Mouse (Mus musculus) intestine, embryonic 14.5 days (tissue): Measurements from ENCODE around the gene Lgr4. TPM values are rescaled to one million over a fixed set of nuclear protein-coding genes. Genes with fewer than 3 reads are reported as not detected.

Experiments used
- ATAC-seq: fragments of 200-750 bp; cut with Nextera tagmentation; replicated peaks from 2 replicates; pipeline ENCODE4 v1.8.0; 2017; ENCODE audit warnings: low read depth, moderate number of reproducible peaks, moderate TSS enrichment, moderate library complexity; ENCODE audit not compliant: low FRiP score, low TSS enrichment
- DNase-seq: peaks from one replicate; pipeline ENCODE4 v3.0.0-alpha.2; 2018; ENCODE audit warnings: low spot score
- H3K27ac ChIP-seq: fragments of 300-500 bp; sonication (generic); 2 replicates; pipeline ENCODE4 v1.5.1; 2014; ENCODE audit warnings: low read depth, mild to moderate bottlenecking, control low read depth
- H3K27me3 ChIP-seq: fragments of 300-500 bp; sonication (generic); replicated peaks from 2 replicates; pipeline ENCODE4 v1.6.1; 2014; ENCODE audit warnings: low read length, control low read depth; ENCODE audit not compliant: control insufficient read depth, insufficient read depth
- H3K36me3 ChIP-seq: fragments of 300-500 bp; sonication (generic); 2 replicates; pipeline ENCODE4 v1.6.1; 2014; ENCODE audit warnings: low read length, control low read depth; ENCODE audit not compliant: control insufficient read depth, insufficient read depth
- H3K4me1 ChIP-seq: fragments of 300-500 bp; sonication (generic); replicated peaks from 2 replicates; pipeline ENCODE4 v1.6.1; 2014; ENCODE audit warnings: low read length, control low read depth, mixed read lengths; ENCODE audit not compliant: control insufficient read depth, insufficient read depth
- H3K4me2 ChIP-seq: fragments of 300-500 bp; sonication (generic); 2 replicates; pipeline ENCODE4 v1.6.1; 2014; ENCODE audit warnings: low read length
- H3K4me3 ChIP-seq: fragments of 300-500 bp; sonication (generic); 2 replicates; pipeline ENCODE4 v1.5.1; 2014; ENCODE audit warnings: low read depth, low read length, control low read depth, mixed read lengths
- H3K9ac ChIP-seq: fragments of 300-500 bp; sonication (generic); 2 replicates; pipeline ENCODE4 v1.6.1; 2014; ENCODE audit warnings: mild to moderate bottlenecking, low read length
- H3K9me3 ChIP-seq: fragments of 300-500 bp; sonication (generic); 2 replicates; pipeline ENCODE4 v1.6.1; 2016; ENCODE audit warnings: low read length, control low read depth; ENCODE audit not compliant: control insufficient read depth
- WGBS: fragments of 180-500 bp; shearing (Covaris S2); extraction: QIAGEN DNeasy Blood & Tissue Kit; methylation state at CpG from one replicate; pipeline ENCODE4 v1.1.7; 2014; 5-methylcytosine and 5-hydroxymethylcytosine counted together
- polyA plus RNA-seq: library from polyadenylated mRNA; unstranded; fragments of >200 nt; fragmentation: Nextera tagmentation; extraction: Ambion mirVana; gene quantifications from 2 replicates; pipeline ENCODE4 v1.2.1, GENCODE M21; 2014

The Lgr4 gene
- polyA plus RNA-seq, 1 experiment from 2014 or later: 48.8 TPM

GRCm38 (mm10) chr2:109891031-109891430, 26.4 kb upstream of the Lgr4 start:
- peak; percentile 84 for ATAC-seq
- Histone ChIP-seq H3K4me1 (peaks cover 11% of the 10 kb centered on the region), H3K27me3 (no peaks in the 10 kb centered on the region), H3K4me3 (peak overlapping the region; percentile 98), H3K27ac (peak overlapping the region; percentile 84), H3K9me3 (0 out of 2 replicates have a peak, but pooled peaks cover 5% of the 10 kb centered on the region), H3K4me2 (peak overlapping the region; percentile 92), H3K36me3 (peaks cover 19% of the 10 kb centered on the region), H3K9ac (peak overlapping the region; percentile 94)
- under 1% methylated on average over 34 of the region's 34 CpGs for WGBS
- DNase-seq: no peak

- DNase-seq (no peak), ATAC-seq (no peak)
- WGBS: 30% methylated on average over 4 of the region's 4 CpGs
- peak overlapping the region; percentile 94 for H3K9ac ChIP-seq
- peak overlapping the region; percentile 98 for H3K4me3 ChIP-seq
- H3K4me2 ChIP-seq: peak overlapping the region; percentile 92
- H3K27ac ChIP-seq: peak overlapping the region; percentile 84
- peaks cover 11% of the 10 kb centered on the region for H3K4me1 ChIP-seq
- 0 out of 2 replicates have a peak, but pooled peaks cover 5% of the 10 kb centered on the region for H3K9me3 ChIP-seq
- peaks cover 23% of the 10 kb centered on the region for H3K36me3 ChIP-seq
- no peaks in the 10 kb centered on the region for H3K27me3 ChIP-seq
Observed at GRCm38 (mm10) chr2:109891471-109891870, 26.0 kb upstream of the Lgr4 start.

- Histone ChIP-seq H3K9me3 (no peaks in the 10 kb centered on the region), H3K4me2 (no peak overlapping the region), H3K4me1 (peaks cover 11% of the 10 kb centered on the region), H3K27me3 (no peaks in the 10 kb centered on the region), H3K36me3 (peaks cover 62% of the 10 kb centered on the region), H3K9ac (no peak overlapping the region), H3K4me3 (no peak overlapping the region), H3K27ac (no peak overlapping the region)
- WGBS: 86% methylated on average over 7 of the region's 7 CpGs
- DNase-seq (no peak), ATAC-seq (no peak)
Observed at GRCm38 (mm10) chr2:109896311-109896710, 21.1 kb upstream of the Lgr4 start.

- H3K9ac ChIP-seq: no peak overlapping the region
- no peak; the same call in 1 of the 2 replicates for ATAC-seq
- WGBS: 71% methylated on average over 7 of the region's 7 CpGs
Observed at GRCm38 (mm10) chr2:109902869-109903268, 14.6 kb upstream of the Lgr4 start.

GRCm38 (mm10) chr2:109904171-109904821, 13.2 kb upstream of the Lgr4 start:
- no peak overlapping the region for H3K4me3 ChIP-seq
- WGBS: 1% methylated on average over 7 of the region's 7 CpGs

More at GRCm38 (mm10) chr2:109902869-109903268, 14.6 kb upstream of the Lgr4 start:
- H3K4me1 ChIP-seq: no peaks in the 10 kb centered on the region
- H3K9me3 ChIP-seq: no peaks in the 10 kb centered on the region
- no peak overlapping the region for H3K4me2 ChIP-seq
- no peak overlapping the region for H3K4me3 ChIP-seq
- no peaks in the 10 kb centered on the region for H3K27me3 ChIP-seq
- no peak overlapping the region for H3K27ac ChIP-seq
- H3K36me3 ChIP-seq: peaks cover 34% of the 10 kb centered on the region
- DNase-seq: no peak

GRCm38 (mm10) chr2:109909122-109909521, 8.3 kb upstream of the Lgr4 start:
- Histone ChIP-seq H3K4me2 (no peak overlapping the region), H3K36me3 (no peaks in the 10 kb centered on the region), H3K9ac (no peak overlapping the region), H3K9me3 (no peaks in the 10 kb centered on the region), H3K27me3 (no peaks in the 10 kb centered on the region), H3K27ac (no peak overlapping the region), H3K4me3 (no peak overlapping the region), H3K4me1 (no peaks in the 10 kb centered on the region)
- 70% methylated on average over 2 of the region's 2 CpGs for WGBS
- DNase-seq: no peak
- no peak for ATAC-seq

More at GRCm38 (mm10) chr2:109904171-109904821, 13.2 kb upstream of the Lgr4 start:
- peaks cover 21% of the 10 kb centered on the region for H3K36me3 ChIP-seq
- H3K27me3 ChIP-seq: no peaks in the 10 kb centered on the region
- H3K9me3 ChIP-seq: no peaks in the 10 kb centered on the region
- H3K9ac ChIP-seq: no peak overlapping the region
- no peak overlapping the region for H3K27ac ChIP-seq
- DNase-seq (peak; percentile 90), ATAC-seq (no peak; the same call in 1 of the 2 replicates)
- no peaks in the 10 kb centered on the region for H3K4me1 ChIP-seq
- H3K4me2 ChIP-seq: no peak overlapping the region

- no peak overlapping the region for H3K9ac ChIP-seq
- H3K4me3 ChIP-seq: no peak overlapping the region
- H3K4me1 ChIP-seq: no peaks in the 10 kb centered on the region; the same call in 1 of the 2 replicates
- H3K27ac ChIP-seq: no peak overlapping the region
- H3K4me2 ChIP-seq: no peak overlapping the region
- no peaks in the 10 kb centered on the region for H3K27me3 ChIP-seq
- ATAC-seq: no peak
- WGBS: 89% methylated on average over 8 of the region's 8 CpGs
- no peak for DNase-seq
- no peaks in the 10 kb centered on the region for H3K9me3 ChIP-seq
- no peaks in the 10 kb centered on the region for H3K36me3 ChIP-seq
Observed at GRCm38 (mm10) chr2:109912216-109912615, 5.2 kb upstream of the Lgr4 start.

- Histone ChIP-seq H3K9me3 (no peaks in the 10 kb centered on the region), H3K27me3 (no peaks in the 10 kb centered on the region), H3K4me3 (no peak overlapping the region), H3K4me1 (no peaks in the 10 kb centered on the region; the same call in 1 of the 2 replicates), H3K36me3 (no peaks in the 10 kb centered on the region), H3K4me2 (no peak overlapping the region), H3K27ac (no peak overlapping the region), H3K9ac (no peak overlapping the region)
- 90% methylated on average over 12 of the region's 12 CpGs for WGBS
- ATAC-seq (no peak), DNase-seq (no peak)
Observed at GRCm38 (mm10) chr2:109912766-109913165, 4.7 kb upstream of the Lgr4 start.

GRCm38 (mm10) chr2:109913241-109913640, 4.2 kb upstream of the Lgr4 start:
- Histone ChIP-seq H3K4me1 (no peaks in the 10 kb centered on the region; the same call in 1 of the 2 replicates), H3K4me2 (no peak overlapping the region), H3K4me3 (no peak overlapping the region), H3K27ac (no peak overlapping the region), H3K36me3 (no peaks in the 10 kb centered on the region), H3K27me3 (no peaks in the 10 kb centered on the region), H3K9me3 (no peaks in the 10 kb centered on the region), H3K9ac (no peak overlapping the region)
- DNase-seq (no peak), ATAC-seq (no peak)
- WGBS: 72% methylated on average over 8 of the region's 8 CpGs
